Mouse (Mus musculus) CD4-positive helper T cell, adult 2 months (primary cell): Measurements from ENCODE around the gene Babam1.
A peak's percentile ranks its signal among the peaks of the same experiment; 100 is the strongest.
"Not testable (repeated sequence)": the region's sequence is repeated elsewhere in the genome, so short reads cannot be mapped to it uniquely, and the experiment has no call there.

Experiments
- DNase-seq: peaks from one replicate; pipeline ENCODE4 v3.0.0-alpha.2; 2012; ENCODE audit warnings: low read depth, missing footprints, low spot score

The Babam1 gene

DNA sequence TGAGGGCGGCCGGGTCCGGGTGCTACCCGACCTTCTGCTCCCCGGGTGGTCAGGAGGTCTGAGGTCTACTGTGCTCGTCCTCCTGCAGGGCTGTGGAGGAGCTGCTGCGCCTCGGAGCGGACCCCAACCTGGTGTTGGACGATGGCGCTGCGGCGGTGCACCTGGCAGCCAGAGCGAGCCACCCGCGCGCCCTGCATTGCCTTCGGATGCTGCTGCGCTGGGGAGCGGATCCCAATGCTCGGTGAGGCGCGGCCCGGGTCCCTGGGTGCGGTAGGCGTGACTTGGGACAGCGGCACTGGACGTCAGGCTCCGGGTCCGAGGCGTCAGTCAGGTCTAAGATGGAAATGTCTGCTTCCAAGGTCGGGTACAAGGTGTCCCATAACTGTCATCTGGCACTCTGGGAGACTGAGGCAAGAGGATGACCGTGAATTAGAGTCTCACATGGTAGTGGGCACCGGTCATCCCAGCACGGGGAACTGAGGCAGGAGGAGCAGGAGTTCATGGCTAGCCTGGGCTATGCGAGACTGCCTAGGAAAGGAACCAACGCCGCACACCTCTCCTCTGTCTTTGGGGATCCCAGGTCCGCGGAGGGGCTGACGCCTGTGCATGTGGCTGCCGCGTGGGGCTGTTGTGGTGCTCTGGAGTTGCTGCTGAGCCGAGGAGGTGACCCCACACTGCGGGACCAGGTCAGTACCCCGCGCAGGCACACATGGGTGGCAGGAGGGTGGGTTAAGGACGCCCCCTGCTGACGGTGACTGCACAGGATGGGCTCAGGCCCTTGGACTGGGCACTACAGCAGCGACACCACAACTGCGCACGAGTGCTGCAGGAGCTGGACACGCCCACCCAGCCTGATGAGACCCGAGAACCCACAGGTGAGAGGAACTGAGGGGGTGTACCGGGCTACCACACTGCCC lies 9.7 kb downstream of the Babam1 start:
- DNase-seq, result peak; percentile 51

DNA sequence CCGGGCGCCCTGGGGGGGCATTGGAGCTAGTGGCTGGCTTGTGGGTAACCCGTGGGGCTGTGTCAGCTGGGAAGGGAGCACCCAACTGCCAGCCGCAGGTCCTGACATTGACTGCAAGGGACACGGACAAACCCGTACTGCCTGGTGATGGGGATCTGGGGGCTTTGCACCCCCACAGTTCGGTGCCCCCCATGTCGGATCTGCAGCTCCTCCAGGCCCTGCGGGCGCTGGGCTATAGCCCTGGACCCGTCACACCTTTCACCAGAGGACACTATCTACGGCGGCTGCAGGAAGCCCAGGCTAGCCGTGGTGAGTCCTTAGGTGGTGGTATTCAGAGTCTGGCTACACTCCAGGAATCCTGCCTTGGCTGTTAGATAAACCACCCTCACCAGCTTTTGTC lies 10.8 kb downstream of the Babam1 start:
- no peak for DNase-seq

DNA sequence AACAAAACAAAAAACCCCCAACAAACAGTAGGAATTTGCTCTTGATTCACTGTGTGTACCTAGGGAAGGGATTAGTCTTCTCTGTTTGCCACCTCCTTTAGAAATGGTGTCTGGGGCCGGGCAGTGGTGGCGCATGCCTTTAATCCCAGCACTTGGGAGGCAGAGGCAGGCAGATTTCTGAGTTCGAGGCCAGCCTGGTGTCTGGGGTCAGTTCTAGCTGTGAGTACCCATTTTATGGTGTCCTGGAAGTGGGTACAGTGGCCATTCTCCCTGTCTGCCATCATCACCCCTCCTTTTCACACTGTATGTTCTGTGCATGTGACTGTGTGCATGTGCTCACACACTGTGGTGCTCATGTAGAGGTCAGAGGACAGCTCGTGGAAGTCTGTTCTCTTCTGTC lies 11.6 kb downstream of the Babam1 start:
- DNase-seq, result no peak

DNA sequence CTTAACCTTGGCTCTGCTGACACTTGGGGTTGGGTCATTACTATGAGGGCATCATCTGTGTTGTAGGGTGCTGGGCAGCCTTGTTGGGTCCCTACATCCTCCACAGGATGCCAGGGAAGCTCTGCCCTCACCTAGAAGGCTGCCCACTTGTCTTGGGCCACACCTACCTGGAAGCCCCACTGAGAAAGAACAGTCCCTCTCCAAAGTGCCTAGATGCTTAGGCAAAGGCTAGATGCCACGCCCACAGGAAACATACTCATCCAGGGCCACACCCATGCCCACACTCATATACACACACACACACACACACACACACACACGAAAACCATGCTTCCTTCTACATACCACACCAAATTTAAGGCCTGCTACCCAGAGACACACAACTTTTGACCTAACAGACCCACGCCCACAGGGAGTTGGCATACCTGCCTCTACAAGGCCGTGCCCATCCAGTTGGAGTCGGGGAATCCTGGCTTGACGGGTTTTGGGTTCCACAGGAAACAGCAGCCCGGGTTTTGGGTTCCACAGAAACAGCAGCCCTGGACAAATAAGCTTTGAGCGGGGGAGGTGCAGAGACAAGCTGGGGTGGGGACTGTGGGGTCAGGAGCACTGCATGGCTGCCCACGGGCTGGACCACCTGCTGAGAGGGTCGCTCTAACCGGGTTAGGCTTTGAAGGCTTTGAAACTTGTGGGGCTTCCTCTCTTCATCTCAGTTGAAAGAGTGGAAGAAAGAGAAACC lies 15.0 kb downstream of the Babam1 start:
- DNase-seq, result peak; percentile 73

DNA sequence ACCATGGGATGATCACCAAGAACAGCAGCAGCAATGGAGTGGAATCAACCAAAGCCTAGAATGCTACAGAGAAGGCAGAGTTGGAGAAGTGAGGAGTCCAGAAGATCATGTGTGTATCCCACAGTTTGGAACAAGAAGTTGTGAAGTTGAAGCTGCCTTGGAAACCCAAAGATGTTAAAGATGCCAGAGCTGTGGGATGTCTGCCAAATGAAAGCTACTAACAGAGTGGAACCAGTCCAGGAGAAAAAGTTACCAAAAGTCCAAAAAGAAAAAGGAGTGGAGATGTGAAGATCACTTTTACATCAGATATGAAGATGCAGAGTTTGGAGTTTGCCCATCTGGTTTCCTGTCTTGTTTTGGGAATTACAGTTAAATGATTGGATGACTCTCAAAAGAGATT lies 25.5 kb downstream of the Babam1 start:
- DNase-seq, result no peak

DNA sequence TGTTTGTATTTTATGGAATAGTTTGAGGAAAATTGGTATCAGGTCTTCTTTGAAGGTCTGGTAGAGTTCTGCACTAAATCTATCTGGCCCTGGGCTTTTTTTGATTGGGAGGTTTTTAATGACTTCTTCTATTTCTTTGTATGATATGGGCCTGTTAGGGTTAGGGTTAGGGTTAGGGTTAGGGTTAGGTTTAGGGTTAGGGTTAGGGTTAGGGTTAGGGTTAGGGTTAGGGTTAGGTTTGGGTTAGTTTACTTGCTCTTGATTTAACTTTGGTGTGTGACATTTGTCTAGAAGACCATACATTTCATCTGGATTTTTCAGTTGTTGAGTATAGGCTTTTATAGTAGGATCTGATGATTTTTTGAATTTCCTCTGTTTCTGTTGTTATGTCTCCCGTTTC lies 36.3 kb downstream of the Babam1 start:
- not testable (repeated sequence) for DNase-seq

DNA sequence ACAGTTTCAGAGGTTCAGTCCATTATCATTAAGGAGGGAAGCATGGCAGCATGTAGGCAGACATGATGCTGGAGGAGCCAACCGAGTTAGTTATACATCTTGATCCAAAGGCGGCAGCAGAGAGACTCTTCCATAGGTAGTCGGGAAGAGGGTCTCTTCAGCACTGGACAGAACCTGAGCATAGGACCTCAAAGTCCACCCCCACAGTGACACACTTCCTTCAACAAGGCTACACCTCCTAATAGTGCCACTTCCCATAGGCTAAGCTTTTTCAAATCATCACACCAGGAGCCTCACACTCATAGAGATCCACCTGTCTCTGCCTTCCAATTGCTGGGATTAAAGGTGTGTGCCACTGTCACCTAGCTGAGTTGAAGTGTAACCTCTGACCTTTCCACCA lies 40.4 kb downstream of the Babam1 start:
- DNase-seq, result no peak

DNA sequence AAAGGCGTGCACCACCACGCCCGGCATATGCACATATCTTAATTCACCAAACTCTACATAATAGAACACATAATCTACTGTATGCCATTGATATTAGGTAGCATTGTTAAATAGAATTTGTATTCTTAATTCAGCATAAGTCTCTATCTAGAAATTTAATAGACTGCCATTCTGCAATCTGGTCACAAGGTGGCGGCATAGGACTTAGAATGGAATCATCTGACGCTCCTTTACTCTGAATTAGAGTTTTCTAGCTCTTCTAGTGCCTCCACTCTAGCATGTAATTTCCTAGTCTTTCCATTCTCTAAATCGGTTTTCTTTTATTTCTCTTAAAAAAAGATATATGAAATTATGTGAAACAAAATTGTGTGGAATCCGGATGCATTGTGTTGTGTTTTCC lies 44.7 kb downstream of the Babam1 start:
- peak; percentile 69 for DNase-seq

DNA sequence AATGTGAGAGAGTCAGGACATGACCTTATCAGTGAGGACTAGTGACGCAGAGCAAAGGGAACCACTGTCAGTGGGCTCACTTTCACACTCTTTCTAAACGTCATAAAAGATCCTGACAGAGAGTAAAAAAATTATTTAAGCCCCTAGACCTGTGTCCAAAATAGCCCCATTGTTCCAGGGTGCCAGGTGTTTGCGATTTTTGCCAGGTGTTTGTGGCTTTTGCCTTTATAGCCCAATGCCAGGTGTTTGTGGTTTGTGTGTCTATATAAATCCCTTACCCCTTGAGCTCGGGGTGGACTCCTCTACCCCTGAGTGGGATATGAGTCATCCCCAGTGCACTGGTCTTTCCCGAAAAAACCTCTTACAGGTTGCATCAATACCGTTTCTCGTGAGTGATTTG lies 48.4 kb downstream of the Babam1 start:
- no peak for DNase-seq

DNA sequence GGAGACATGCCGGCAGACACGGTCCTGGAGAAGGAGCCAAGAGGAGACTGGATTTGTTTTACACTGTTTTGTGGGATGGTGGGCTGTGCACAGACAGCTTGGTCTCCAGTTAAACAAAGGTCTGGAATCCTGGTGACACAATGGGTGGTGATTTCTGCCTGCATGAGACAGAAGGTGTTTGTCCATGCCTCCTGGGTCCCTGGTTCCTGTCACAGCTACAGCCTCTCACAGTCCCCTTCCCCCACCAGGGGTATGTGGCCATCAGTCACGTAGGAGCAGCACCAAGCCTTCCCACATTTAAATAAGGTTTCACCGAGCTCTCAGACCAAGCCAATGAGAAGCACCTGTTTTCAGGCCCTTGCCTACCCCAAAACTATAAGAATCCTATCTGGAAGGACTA lies 54.7 kb downstream of the Babam1 start:
- no peak for DNase-seq

DNA sequence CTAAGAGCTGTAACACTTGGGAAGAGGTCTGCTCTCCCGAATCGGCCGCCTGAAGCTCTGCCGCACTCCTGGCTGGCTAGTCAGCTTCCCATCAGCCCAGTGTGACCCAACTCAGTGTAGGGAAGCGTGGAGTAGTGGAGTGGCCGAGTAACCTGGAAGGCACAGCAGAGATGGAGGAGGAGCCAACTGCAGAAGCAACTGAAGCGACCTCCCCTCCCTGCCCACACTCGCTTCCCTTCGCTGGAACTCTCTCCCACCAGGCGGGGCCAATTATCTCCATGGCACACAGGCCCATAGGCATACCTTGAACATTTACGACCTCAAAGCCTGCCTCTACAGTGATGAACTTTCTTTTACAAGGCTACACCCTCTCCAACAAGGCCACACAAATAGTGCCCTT lies 55.1 kb downstream of the Babam1 start:
- no peak for DNase-seq

DNA sequence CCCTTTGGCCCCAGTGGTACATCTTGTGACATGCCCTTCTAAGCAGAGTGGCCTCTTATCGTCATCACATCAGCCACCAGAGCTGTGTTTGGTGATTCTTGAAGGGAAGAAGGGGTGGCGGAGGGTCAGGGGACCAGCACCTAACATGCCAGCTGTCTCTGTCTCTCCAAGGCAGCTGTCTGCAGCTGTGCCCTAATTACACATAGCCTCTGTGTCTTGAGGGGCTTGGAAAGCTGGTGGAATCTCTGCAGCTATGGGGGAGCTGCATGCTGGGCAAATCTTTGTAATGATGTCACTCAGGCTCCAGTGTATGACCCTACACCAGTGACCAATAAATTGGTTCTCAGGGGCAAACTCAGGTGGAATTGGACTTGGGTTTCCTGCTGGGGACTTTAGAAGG lies 56.0 kb downstream of the Babam1 start:
- DNase-seq, result no peak
